Mouse (Mus musculus): ENCODE measurements around the gene Xlr3a.
"Not testable (repeated sequence)": the region's sequence is repeated elsewhere in the genome, so short reads cannot be mapped to it uniquely, and the experiment has no call there.

Gene Xlr3a

GRCm38 (mm10) chrX:73096941-73097508 lies at the start of gene Xlr3a:
Xlr3a (minus strand) TSS chrX:73097095.
- DNase-seq (ENCODE audit: low spot score in 2 of 2) = not testable (repeated sequence)

GRCm38 (mm10) chrX:73143218-73143618 lies 46.3 kb upstream of the Xlr3a start:
- DNase-seq (ENCODE audit: low spot score in 2 of 2) = not testable (repeated sequence)

DNA sequence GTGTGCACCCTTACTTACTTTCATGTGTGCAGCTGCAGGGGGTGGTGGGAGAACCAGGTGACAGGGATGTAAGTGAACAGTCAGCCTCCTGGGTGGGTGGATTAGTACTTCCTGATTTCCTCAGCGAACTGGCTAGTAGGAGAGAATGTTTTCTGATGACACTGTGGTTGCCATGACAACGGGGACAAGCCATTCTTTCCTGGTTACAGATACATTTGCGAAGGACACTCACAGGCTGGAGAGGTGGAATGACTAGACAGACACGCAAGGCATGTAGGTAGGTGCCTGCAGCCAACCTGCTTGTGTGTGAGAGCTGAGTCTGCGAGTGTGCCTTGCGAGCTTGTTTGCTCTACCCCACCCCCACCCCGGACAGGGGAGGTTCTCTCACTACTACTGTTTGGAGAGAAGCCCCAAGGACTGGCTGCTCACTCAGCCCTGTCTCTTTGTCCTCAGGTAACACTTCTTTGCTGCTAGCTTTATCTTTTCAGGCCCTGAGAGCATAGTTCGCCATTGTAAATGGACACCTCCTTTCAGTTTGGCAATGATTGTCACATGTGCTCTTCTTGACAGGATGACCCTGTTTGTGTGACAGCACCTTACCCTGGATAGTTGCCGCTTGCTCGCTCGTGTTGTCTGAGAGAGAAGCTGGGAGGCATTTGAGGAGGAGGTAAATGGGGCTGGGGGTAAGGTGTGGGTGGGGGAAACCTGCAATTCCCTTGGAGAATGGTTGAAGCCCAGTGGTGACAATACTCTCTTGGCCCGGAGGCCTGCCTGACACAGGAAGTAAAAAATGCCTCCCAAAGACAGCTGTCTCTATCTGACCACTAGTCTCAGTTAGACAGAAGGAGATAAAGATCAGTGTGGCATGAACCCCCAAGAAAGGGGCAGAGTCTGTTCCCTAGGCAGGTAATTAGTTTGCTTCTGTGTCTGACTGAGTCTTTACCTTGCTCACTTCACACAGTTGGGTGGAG lies 26.2 kb upstream of the Xlr3a start:
- DNase-seq (ENCODE audit: low spot score in 2 of 2) = not testable (repeated sequence)

GRCm38 (mm10) chrX:73116747-73117146 lies 19.9 kb upstream of the Xlr3a start, which contains the start of gene Gm14685:
Gm14685 (plus strand) TSS chrX:73117047.
- DNase-seq (ENCODE audit: low spot score in 2 of 2) = not testable (repeated sequence)

DNA sequence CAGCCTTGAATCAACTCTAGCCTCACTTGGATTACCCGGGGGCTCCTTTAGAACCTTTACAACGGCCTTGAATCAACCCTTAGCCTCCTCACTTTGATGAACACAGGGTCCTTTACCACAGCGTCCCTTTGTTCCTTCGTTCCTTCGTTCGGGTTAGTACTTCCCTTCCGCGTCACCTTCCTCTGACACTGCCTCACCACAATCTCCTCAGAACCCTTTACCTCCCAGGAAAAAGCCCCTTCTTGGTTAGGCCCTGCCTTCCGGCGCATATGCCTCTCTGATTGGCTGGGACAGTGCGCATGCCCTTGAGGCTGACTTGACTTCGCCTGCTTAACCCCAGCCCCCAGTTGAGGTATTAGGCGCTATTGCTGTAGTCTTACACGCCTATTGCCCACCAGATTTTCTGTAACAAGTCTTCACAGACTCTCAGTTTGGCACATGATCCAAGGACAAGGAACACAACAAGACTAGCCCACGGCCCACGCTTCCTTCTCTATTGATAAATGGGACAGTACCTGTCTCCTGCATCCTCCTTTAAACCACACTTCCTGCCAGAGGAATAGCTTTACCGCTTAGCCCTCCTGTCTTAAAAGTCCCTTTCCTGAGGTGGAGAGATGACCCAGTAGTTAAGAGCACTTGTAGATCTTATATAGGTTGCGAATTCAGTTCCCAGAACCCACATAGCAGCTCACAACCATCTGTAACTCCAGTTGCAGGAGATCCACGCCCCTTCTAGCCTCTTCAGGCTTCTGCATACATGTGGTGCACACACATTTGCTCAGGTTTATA lies 14.4 kb downstream of the Xlr3a start, which contains the start of gene Xlr4a:
Gene Xlr4a, minus strand, starts transcription at position 212 of the 789 bp plus-strand sequence.
- DNase-seq (ENCODE audit: low spot score in 2 of 2) = not testable (repeated sequence)

DNA sequence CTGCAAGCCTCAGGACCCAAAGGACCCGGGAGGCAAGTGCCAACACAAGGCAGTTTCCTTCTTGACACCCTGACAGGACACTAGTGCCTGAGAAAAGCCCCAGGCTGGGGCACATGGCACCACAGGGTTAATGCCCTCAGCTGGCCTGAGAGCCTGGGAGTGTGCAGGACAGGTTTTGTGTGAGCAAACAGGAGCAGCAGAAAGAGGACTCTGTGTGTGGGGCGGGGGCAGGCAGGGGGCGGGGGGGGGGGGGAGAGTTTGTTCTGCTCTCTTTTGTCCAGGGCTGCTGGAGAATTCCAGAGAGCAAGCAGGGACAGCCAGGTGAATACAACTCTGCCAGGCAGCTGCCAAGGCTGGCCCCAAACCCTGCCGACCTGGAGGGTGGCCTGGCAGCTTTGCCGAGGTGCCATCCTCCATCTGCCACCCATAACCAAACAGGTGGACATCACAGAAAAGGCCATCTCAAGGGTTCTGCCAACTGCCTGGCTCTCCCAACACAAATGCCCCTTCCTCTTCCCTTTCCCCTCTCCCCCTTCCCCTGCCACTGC lies 30.1 kb downstream of the Xlr3a start:
- not testable (repeated sequence) for DNase-seq (ENCODE audit: low spot score in 2 of 2)

GRCm38 (mm10) chrX:73064415-73064793 lies 32.5 kb downstream of the Xlr3a start, which contains the start of gene Pnma3:
Pnma3 (plus strand) TSS chrX:73064787.
- no peak for DNase-seq (ENCODE audit: low spot score in 2 of 2)

- DNase-seq (ENCODE audit: low spot score in 2 of 2) = peak; percentile 24 to 57
Observed at GRCm38 (mm10) chrX:73063512-73064414, 33.1 kb downstream of the Xlr3a start.

DNA sequence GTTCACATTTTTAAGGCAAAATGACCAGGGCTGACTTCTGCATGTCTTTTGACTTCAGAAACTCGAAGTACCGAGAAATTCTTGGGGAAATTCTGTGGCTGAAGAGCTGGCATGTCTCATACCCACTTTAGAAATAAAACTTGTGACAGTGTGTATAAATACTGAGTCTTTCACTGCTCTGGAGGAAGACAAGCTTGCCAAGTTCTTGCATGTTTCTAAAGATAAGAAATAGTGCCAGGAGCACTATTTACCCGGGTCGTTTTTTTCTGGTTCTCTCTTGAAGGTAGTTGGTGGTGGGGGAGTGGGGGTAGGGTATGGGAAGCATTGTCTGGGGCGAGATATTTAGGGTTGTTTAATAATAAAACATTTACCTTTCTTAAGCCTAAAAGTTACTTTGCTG lies 34.6 kb downstream of the Xlr3a start:
- no peak for DNase-seq (ENCODE audit: low spot score in 2 of 2)

DNA sequence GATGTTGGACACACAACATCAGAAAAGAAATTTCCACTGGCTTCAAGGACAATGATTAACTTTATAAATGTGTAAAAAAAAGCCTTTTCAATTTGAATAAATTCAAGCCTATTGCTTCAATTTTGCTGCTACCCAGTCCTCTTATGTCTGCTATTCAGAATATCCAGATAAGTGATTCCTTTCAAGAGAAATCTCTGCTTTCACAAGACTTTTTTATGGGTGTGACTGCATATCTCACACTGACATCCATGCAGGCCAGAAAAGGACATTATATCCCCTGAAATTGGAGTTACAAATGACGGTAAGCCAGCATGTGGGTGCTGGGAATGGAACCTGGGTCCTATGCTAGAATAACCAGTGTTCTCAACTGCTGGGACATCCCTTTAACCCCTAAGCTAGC lies 35.4 kb downstream of the Xlr3a start:
- no peak for DNase-seq (ENCODE audit: low spot score in 2 of 2)

GRCm38 (mm10) chrX:73053860-73054563 lies 42.9 kb downstream of the Xlr3a start:
- peak; percentile 93 to 97 for DNase-seq (ENCODE audit: low spot score in 2 of 2)

GRCm38 (mm10) chrX:73039666-73040065 lies 57.2 kb downstream of the Xlr3a start:
- DNase-seq (ENCODE audit: low spot score in 2 of 2) = no peak

GRCm38 (mm10) chrX:73038831-73039230 lies 58.1 kb downstream of the Xlr3a start:
- no peak for DNase-seq (ENCODE audit: low spot score in 2 of 2)

DNA sequence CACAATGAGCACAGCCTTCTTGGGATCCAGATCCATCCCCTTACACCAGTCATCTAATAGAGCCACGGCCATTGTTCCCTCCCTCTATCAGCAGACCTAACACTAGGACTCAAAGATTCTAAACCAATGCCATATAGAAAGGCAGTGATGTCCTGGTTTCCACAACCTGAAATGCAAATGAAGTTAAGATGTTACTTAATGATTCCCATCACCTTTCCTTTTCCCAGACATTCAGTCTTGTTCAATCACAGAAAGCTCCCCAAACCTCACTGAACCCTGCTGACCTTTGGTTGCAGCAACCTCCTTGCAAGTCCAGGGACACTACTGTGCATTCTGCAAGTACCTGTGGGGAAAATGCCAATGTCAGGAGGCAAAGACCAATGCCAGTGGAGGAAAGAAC lies 59.9 kb downstream of the Xlr3a start, which contains the start of gene Pnma5:
Gene Pnma5, minus strand, starts transcription at position 101 of the 400 bp plus-strand sequence.
- no peak for DNase-seq (ENCODE audit: low spot score in 2 of 2)
